Mouse (Mus musculus) embryonic facial prominence, embryonic 11.5 days (tissue): ENCODE measurements at regions not wholly inside any gene's neighbourhood (a gene's known extent, or its start where the extent isn't known, plus 50 kb on each side); places are given as distances from the start of the nearest gene placed in this dataset.
"Not testable (repeated sequence)": the region's sequence is repeated elsewhere in the genome, so short reads cannot be mapped to it uniquely, and the experiment has no call there.

Experiments
- ATAC-seq: fragments of 200-750 bp; cut with Nextera tagmentation; replicated peaks from 2 replicates; pipeline ENCODE4 v1.8.0; 2017; ENCODE audit warnings: low read depth; ENCODE audit not compliant: insufficient number of reproducible peaks, low FRiP score, low TSS enrichment
- DNase-seq: peaks from one replicate; pipeline ENCODE4 v3.0.0-alpha.2; 2015; ENCODE audit warnings: low spot score
- H3K27ac ChIP-seq: fragments of 300-500 bp; sonication (generic); replicated peaks from 2 replicates; pipeline ENCODE4 v1.5.1; 2014; ENCODE audit warnings: mild to moderate bottlenecking, low read depth, low read length, control low read depth
- H3K27me3 ChIP-seq: fragments of 300-500 bp; sonication (generic); 2 replicates; pipeline ENCODE4 v1.6.1; 2014; ENCODE audit warnings: mild to moderate bottlenecking, low read length, moderate library complexity, mixed read lengths; ENCODE audit not compliant: control insufficient read depth, insufficient read depth
- H3K36me3 ChIP-seq: fragments of 300-500 bp; sonication (generic); replicated peaks from 2 replicates; pipeline ENCODE4 v1.6.1; 2014; ENCODE audit warnings: low read depth, mild to moderate bottlenecking, low read length, moderate library complexity, mixed read lengths; ENCODE audit not compliant: control insufficient read depth, insufficient read depth
- H3K4me1 ChIP-seq: fragments of 300-500 bp; sonication (generic); 2 replicates; pipeline ENCODE4 v1.6.1; 2014; ENCODE audit warnings: low read length, mixed read lengths; ENCODE audit not compliant: control insufficient read depth, insufficient read depth
- H3K4me2 ChIP-seq: fragments of 300-500 bp; sonication (generic); 2 replicates; pipeline ENCODE4 v1.6.1; 2014; ENCODE audit warnings: low read depth, mild to moderate bottlenecking, control low read depth, low read length, moderate library complexity
- H3K4me3 ChIP-seq: fragments of 300-500 bp; sonication (generic); 2 replicates; pipeline ENCODE4 v1.5.1; 2014; ENCODE audit warnings: low read depth, low read length, control low read depth
- H3K9ac ChIP-seq: fragments of 300-500 bp; sonication (generic); replicated peaks from 2 replicates; pipeline ENCODE4 v1.6.1; 2014; ENCODE audit warnings: mild to moderate bottlenecking, control low read depth, low read length
- H3K9me3 ChIP-seq: fragments of 300-500 bp; sonication (generic); replicated peaks from 2 replicates; pipeline ENCODE4 v1.6.1; 2016; ENCODE audit warnings: mild to moderate bottlenecking, low read length, inconsistent platforms, mixed read lengths; ENCODE audit not compliant: control insufficient read depth
- WGBS: fragments of 180-500 bp; shearing (Covaris S2); extraction: QIAGEN DNeasy Blood & Tissue Kit; methylation state at CpG from one replicate; pipeline ENCODE4 v1.1.7; 2014; 5-methylcytosine and 5-hydroxymethylcytosine counted together

GRCm38 (mm10) chr14:33719651-33720050 lies 130.6 kb downstream of the Ptpn20 start:
- no peak overlapping the region for H3K4me3 ChIP-seq
- no peak overlapping the region for H3K4me2 ChIP-seq
- DNase-seq (no peak), ATAC-seq (no peak)
- H3K27ac ChIP-seq, result no peak overlapping the region
- H3K4me1 ChIP-seq, result no peaks in the 10 kb centered on the region
- no peaks in the 10 kb centered on the region for H3K36me3 ChIP-seq
- 85% methylated on average over 6 of the region's 6 CpGs for whole genome bisulfite sequencing
- no peak overlapping the region for H3K9ac ChIP-seq
- no peaks in the 10 kb centered on the region for H3K27me3 ChIP-seq
- H3K9me3 ChIP-seq, result no peaks in the 10 kb centered on the region

GRCm38 (mm10) chr14:33722379-33723145 lies 133.6 kb downstream of the Ptpn20 start:
- not testable (repeated sequence) for DNase-seq, ATAC-seq, H3K27me3 ChIP-seq, H3K36me3 ChIP-seq, H3K9me3 ChIP-seq, H3K27ac ChIP-seq, H3K4me2 ChIP-seq, H3K9ac ChIP-seq, H3K4me1 ChIP-seq, H3K4me3 ChIP-seq
- whole genome bisulfite sequencing, result 83% methylated on average over 5 of the region's 5 CpGs

- ATAC-seq, result no peak
- Histone ChIP-seq H3K4me1 (no peaks in the 10 kb centered on the region), H3K4me2 (no peak overlapping the region), H3K27me3 (no peaks in the 10 kb centered on the region), H3K27ac (no peak overlapping the region), H3K9me3 (no peaks in the 10 kb centered on the region), H3K9ac (no peak overlapping the region), H3K4me3 (no peak overlapping the region), H3K36me3 (no peaks in the 10 kb centered on the region)
- 90% methylated on average over 10 of the region's 10 CpGs for WGBS
- DNase-seq, result no peak
Measured at GRCm38 (mm10) chr14:33726500-33726899, 137.5 kb downstream of the Ptpn20 start.

GRCm38 (mm10) chr14:33729115-33729884 lies 140.3 kb downstream of the Ptpn20 start:
- Histone ChIP-seq H3K9ac (no peak overlapping the region), H3K36me3 (no peaks in the 10 kb centered on the region), H3K4me3 (no peak overlapping the region), H3K9me3 (no peaks in the 10 kb centered on the region), H3K4me1 (no peaks in the 10 kb centered on the region), H3K27ac (no peak overlapping the region), H3K27me3 (no peaks in the 10 kb centered on the region), H3K4me2 (no peak overlapping the region)
- DNase-seq (no peak), ATAC-seq (no peak)
- WGBS, result 82% methylated on average over 14 of the region's 14 CpGs

GRCm38 (mm10) chr14:33732698-33733097 lies 143.7 kb downstream of the Ptpn20 start:
- Histone ChIP-seq H3K27me3 (no peaks in the 10 kb centered on the region), H3K4me1 (no peaks in the 10 kb centered on the region), H3K4me3 (no peak overlapping the region), H3K9me3 (no peaks in the 10 kb centered on the region), H3K36me3 (no peaks in the 10 kb centered on the region), H3K9ac (no peak overlapping the region), H3K27ac (no peak overlapping the region), H3K4me2 (no peak overlapping the region)
- DNase-seq (no peak), ATAC-seq (no peak)
- WGBS, result 44% methylated on average over 5 of the region's 5 CpGs

- Histone ChIP-seq H3K27me3 (no peaks in the 10 kb centered on the region), H3K9me3 (no peaks in the 10 kb centered on the region), H3K4me2 (no peak overlapping the region), H3K4me1 (no peaks in the 10 kb centered on the region), H3K36me3 (no peaks in the 10 kb centered on the region), H3K27ac (no peak overlapping the region), H3K4me3 (no peak overlapping the region), H3K9ac (no peak overlapping the region)
- ATAC-seq, result no peak
- 82% methylated on average over 5 of the region's 5 CpGs for WGBS
- DNase-seq, result no peak
Measured at GRCm38 (mm10) chr14:33734446-33735043, 145.5 kb downstream of the Ptpn20 start.

- Histone ChIP-seq H3K4me1 (no peaks in the 10 kb centered on the region), H3K9ac (no peak overlapping the region), H3K9me3 (no peaks in the 10 kb centered on the region), H3K36me3 (no peaks in the 10 kb centered on the region), H3K27me3 (no peaks in the 10 kb centered on the region), H3K4me2 (no peak overlapping the region), H3K4me3 (no peak overlapping the region), H3K27ac (no peak overlapping the region)
- ATAC-seq (no peak), DNase-seq (no peak)
- WGBS, result 88% methylated on average over 3 of the region's 3 CpGs
Measured at GRCm38 (mm10) chr14:33735653-33736052, 146.6 kb downstream of the Ptpn20 start.

GRCm38 (mm10) chr14:33746181-33746580 lies 157.2 kb downstream of the Ptpn20 start:
- no peaks in the 10 kb centered on the region for H3K36me3 ChIP-seq
- no peaks in the 10 kb centered on the region for H3K4me1 ChIP-seq
- no peak overlapping the region for H3K4me3 ChIP-seq
- no peak for ATAC-seq
- no peak for DNase-seq
- no peak overlapping the region for H3K9ac ChIP-seq
- no peak overlapping the region for H3K27ac ChIP-seq
- H3K4me2 ChIP-seq, result no peak overlapping the region
- 87% methylated on average over 4 of the region's 4 CpGs for WGBS
- no peaks in the 10 kb centered on the region for H3K9me3 ChIP-seq
- no peaks in the 10 kb centered on the region for H3K27me3 ChIP-seq
